ENCODE assay signal across 1 mouse cellular context in the genomic region with DNA sequence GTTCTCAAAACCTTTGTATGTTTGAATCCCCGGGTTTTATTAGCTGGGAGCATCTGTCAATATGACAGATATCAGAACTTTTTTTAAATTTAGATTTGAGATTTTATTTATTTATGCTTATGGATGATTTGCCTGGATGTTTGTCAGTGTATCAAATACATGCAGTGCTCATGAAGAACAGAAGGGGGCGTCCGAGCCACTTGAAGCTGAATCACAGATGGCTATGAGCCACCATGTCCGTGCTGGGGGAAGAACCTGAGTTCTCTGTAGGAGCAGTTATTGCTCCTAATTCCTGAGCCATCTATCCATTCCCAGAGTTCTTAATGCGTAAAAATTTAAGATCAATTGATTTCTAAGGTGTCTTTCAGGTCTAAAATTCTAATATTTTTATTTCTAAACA.
TF ChIP-seq lines count a peak whose summit lies in the region.

No protein-coding gene starts in this region.

TF ChIP-seq in CH12.LX, 34 proteins besides CTCF, POLR2A, EP300 and RAD21 (continued from another document):
- TF ChIP-seq ZNF384 (IDR thresholded peaks at IDR 0.05; ENCODE audit: low read depth, low read length) (0 out of 2 replicates have a peak, but pooled peaks have one; percentile 6), ZC3H11A (IDR thresholded peaks at IDR 0.05; ENCODE audit: low read depth, low read length) (peak; percentile 80)
